Mouse (Mus musculus) heart, postnatal 4 days (tissue): Measurements from ENCODE around the gene Dnajb8. TPM values are rescaled to one million over a fixed set of nuclear protein-coding genes. Genes with fewer than 3 reads are reported as not detected.

ENCODE experiments used
- DNase-seq: peaks from one replicate; pipeline ENCODE4 v3.0.0; 2021
- total RNA-seq, 2 experiments: library from RNA; stranded (reverse); gene quantifications; 2 replicates each; pipeline ENCODE4 v1.2.3; 2021

The Dnajb8 gene
- total RNA-seq, 2 experiments from 2014 or later, result not detected

DNA sequence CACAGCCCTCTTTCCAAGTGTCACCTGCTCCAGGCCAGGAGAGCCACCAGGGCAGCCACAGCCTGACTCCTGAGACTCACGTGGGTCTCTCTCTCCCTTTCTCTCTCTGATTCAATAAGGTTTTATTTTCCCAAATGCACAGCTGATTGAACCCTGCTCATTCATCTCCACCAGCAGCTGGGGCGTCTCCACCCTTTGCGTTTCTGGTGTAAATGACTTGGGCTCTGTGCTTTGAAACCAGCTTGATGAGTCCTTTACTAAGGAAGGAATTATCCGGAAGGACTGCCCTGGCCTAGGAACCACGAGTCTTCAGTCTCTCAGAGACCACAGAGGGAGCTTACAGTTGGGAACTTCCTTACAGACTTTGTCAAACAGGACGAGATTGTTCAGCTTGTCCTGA, 10.2 kb downstream of the Dnajb8 start:
- DNase-seq, result no peak

DNA sequence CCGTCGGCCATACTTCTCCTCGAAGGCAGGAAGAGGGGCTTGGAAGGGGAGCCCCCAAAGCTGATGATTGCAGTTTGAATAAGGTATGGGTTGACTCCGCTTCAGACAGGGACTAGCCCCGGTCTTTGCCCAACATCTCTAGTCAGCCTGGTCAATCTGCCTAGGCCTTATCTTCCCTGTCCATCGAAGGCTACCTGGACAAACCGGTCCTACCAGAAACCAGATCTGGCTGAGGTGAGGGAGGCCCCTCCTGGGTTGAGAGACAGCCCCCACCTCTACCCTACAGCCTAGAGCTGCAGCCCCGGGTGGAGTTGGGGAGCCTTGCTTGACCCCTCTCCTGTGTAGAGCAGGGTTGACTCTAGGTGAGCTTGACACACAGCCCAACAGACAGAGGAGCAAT, 11.9 kb downstream of the Dnajb8 start:
- DNase-seq, result no peak

DNA sequence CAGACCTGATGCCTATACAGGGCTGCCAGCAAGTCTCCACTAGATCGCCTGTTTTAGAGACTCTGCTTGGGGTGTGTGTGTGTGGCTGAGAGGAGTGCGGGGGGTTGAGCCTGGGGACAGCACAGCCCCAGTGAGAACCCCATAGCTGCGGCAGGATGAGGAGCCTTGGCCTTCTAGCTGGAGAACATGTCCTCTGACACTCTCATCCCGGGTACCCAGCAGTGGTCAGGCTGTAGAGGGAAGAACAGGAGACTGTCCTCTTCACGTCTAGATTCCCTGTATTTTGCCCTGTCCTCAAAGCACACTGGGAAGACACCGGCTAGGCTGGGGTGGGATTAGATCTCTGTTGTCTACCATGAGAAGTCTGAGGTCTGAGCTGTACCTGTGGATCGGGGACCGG, 13.4 kb downstream of the Dnajb8 start:
- no peak for DNase-seq

DNA sequence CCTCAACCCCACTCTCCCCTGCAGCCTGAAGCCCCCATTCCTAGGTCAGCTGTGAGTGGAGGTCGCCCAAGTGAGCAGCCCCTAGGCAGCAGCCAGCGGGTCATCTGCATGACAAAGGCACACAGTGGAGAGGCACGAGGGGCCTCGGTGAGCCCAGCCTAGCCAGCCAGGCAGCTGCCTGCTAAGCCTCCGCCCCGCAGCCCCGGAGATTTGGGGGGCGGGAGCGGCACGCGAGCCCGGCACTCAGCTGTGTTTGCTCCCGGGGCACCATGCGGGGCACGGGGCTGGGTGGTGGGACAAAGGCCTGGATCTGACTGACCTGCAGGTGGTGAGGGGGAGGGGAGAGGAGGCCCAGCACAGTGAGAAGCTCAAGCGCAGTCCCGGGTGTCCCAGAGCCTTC, 13.9 kb downstream of the Dnajb8 start:
- DNase-seq, result no peak

DNA sequence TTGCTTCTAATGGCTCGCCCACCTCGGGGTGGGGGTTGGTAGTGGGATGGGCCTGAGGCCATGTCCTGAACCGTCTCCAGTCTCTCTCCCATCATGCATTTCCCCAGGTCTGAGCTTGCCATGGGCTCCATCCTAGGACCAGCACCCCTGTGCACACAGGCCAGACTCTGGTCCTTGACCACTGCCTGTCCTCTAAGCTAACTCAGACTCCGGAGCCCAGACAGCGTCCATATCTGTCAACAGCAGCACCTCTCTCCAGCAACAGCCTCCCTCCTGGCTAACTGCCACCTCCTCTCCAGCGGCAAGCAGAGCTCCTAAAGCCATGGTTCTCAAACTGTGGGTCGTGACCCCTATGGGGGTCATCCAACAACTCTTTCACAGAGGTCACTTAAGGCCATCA, 14.4 kb downstream of the Dnajb8 start:
- peak; percentile 59 for DNase-seq

DNA sequence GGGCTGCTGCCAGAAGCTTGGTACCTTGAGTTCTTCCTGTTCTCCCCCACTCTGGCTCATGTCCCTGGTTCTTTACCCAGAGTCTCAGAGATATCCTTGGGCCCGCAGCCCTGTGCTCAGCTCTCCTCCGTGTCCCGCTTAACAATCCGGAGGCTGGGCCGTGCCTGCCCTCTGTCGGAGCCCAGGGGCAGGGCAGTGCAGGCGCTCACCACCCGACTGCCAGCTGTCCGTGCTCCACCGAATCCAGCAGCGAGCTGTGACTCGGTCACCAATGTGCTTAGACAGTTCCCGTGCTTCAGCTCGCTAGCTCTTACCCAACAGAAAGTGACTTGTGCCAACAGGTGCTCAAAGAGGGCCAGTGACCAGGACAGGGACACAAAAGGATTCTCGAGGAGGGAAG, 20.5 kb downstream of the Dnajb8 start:
- DNase-seq, result peak; percentile 72

DNA sequence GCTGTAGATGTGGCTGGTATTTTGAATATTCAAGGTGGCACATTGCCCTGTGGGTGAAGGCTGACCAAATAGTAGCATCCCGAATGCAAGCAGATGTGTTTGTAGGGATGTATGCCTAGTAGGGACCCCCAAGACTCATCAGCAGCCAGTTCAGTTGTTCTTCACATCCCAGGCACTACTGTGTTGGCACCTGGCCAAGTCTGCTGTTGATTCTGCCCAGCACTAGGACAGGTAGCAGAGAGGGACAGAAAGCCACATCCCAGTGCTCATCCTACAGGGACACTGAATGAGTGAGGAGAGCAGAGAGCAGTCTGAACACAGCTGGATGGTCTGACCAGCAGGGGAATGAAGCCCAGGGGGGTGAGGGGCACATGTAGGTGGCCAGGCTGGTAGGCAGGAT, 27.2 kb downstream of the Dnajb8 start:
- no peak for DNase-seq

DNA sequence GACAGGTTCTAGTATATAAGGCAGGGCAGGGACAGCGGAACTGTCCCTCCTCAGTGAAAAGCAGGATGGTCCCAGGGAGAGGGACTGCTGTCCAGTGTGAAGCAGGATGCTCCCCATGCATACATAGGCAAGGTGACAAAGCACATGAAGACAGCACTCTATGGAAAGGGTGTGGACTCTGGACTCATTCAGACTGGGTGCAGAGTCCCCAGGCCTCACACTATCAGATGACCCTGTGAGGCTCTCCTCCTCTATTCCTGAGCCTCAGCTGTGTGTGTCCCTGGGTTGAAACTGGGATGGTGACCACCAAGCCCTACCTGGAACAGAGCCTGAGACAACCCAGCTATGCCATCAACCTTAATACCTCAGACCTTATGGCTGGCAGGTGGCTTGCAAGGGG, 29.3 kb downstream of the Dnajb8 start:
- no peak for DNase-seq

DNA sequence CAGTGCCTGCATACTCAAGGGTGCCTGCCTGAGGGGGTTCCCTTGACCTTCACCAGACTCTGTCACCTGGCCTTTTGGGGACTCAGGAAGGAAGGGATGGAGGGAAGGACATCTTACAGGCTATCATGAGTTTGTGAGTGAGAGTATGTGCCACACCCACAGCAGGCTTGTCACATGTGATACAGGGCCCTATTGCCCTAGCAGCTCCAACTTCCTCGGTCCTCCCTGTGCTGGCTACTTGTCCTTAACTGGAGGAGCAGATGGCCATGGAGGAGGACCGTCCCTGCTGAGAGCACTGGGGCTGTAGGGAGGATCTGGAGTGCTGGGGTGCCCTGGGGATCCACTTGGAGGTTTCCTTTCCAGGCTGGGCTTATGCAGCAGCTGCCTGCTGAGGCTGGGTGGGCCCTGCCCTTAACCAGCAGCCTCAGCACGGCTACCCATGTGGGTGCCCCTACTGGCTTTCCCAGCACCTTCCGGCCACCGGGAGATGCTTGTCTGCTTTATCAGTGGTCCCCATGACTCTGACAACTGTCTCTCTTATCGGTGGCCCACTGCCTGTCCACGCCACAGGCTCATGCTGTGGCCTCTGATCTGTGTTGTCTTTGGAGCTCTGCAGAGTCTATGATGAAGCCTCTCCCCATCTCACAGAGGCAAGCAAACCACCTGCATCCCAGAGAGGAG, 29.9 kb downstream of the Dnajb8 start:
- no peak for DNase-seq

DNA sequence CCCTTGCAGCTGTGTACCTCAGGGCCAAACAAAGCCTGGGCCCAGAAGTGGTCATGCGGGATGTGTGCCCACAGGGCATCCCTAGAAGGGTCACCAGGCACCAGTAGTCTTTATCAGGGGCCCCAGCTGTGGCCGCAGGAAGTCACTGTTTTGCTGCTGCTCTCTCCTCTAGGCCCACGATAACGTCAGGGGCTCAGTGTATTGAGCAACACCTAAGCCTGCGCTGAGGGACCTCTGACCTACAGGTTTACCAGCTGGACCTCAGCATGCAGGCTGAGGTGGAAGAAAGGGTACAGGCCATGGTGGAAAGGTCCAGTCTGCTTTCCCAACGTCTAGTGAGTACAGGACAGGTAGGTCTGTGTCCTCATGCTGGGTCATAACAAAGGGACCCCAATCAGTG, 32.0 kb downstream of the Dnajb8 start:
- DNase-seq, result no peak

DNA sequence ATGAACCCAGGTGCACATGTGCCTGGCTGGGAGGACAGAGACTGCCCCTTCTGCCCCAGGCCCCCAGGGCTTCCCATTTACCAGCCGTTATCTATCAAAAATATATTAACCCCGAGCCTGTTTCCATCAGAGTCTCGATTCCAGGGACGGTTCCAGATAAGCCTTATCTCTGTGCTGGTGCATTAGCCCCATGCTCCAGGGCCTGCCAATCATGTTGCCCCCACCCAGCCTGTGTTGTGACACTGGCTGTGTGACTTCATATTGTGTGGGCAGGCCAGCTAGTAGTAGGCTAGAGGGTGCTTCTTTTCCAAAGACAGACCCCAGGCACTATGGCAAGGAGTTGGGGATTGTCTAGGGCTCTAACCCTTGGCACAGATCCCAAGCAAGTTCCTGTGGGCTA, 33.4 kb downstream of the Dnajb8 start:
- DNase-seq, result no peak

DNA sequence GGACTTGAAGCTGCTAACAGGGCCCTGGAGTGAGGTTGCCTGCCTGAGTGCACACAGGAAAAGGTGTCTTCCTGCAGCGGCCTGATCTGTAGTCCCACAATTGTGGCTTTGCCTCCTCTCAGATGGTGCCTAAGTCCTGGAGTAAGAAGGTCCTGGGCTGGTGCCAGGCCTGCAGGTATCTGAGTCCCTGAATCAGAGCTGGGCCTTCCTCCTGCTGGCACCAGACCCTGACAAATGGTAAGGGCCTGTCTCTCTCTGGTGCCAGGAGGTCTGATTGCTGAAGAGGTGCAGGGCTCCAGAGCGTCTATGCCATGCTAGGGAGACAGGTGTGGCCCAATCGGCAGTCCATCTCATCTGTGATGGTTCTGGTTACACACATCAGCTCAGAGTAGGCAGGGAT, 37.6 kb downstream of the Dnajb8 start:
- no peak for DNase-seq

DNA sequence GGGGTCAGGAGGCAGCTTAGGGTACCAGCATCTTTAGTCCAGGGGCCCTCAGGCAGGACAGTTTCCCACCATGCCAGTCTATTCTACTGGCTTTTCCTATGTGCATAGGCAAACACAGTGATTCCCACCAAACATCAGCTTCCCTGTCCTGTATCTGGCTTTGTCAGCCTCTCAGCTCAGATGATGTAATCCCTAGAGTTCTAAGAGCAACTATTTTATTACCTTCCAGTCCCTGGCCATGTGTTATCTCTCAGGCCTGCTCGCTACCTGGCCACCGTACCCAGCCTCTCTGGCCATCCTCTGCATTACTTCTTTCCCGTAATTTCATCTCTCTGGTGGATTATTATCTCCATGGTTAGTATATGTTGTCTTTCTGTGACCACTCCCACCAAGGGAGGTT, 38.6 kb downstream of the Dnajb8 start:
- no peak for DNase-seq

DNA sequence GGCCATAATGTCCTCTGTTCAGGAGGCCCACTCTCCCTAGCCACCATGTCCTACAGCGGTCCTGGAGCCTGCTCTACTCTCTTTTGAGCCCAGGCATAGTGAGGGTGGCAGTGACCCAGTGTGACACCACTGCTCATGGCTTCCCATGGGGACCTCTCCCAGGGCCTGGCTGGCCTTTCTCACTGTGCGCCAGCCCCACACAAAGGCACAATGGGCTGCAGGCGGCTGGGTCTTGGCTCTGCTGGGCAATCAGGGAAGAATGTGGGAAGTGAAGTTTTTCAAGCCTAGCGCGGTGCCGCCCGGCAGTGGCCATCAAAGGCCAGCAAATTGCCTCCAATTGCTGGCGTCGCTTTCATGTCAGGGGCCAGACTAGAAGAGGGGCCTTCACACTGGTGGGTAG, 40.1 kb downstream of the Dnajb8 start:
- DNase-seq, result no peak

DNA sequence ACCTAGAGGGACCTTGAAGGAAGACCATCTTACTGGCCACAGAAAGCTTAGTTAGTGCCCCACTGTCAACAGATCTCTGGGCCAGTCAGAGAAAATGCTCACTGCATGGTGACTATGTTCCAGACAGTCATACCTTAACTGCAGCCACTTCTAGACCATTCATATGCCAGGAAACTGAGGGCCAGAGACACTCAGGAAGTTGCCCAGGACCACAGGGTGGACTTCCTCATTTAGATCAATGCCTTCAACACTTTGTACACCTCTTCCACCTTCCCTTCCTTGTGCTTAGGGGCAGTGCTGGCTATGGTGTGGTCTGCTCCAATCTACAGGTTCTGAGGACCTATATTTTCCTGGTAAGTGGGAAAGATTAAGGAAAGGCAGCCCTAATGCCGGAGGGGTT, 43.3 kb downstream of the Dnajb8 start:
- DNase-seq, result no peak

DNA sequence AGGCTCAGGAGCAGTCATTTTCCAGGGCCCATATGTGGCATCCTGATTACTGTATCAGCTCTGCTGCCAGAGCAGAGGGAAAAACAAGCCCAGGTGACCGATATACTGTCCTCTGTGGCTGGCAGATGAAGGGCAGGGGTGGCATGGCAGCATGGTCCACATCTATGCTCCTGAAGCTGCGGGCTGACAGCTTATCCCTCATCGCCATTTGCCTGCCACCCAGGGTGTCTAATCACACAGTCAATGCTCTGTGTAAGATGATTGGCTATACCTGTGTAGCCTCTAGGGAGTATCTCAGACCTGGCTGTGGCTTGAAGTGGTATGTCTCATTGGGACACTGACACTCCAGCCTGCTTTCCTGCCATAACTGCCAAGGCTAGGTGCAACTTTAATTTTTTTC, 44.0 kb downstream of the Dnajb8 start:
- DNase-seq, result no peak

DNA sequence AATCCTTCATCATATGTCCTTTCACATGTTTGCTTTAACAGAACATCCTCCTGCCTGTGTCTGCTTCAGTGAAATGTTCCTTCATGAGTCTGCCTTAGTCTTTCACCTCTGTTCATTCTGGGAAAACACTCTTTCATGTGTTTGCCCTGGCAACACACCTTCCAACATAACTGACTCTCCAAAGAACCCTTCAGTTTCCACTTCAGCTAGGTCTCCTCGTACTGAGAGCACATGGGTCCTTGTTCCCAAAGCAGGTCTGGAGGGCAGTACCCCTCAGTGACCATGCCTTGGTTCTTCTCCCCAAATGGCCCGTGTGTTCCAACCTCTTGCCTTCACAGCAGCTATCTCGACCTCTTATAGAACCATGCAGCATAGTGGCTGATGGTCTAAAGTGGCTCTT, 45.0 kb downstream of the Dnajb8 start:
- no peak for DNase-seq

DNA sequence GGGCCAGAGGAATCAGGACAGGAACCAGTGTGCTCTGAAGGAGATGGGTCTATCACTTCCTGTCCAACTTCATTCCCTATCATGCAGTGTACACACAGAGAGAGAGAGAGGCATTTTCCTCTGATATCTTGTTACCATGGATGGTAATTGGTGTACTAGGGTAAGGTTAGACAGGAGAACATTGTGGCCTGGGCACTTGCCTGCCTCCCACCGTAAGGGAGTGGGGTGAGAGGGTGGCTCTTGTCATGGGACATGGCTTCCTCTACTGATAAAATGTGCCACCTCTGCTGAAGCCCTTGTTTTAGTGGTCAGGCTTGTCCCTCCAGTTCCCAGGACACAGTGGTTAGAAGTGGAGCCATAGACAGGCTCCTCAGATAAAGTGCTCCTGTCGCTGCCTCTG, 45.9 kb downstream of the Dnajb8 start:
- DNase-seq, result no peak

DNA sequence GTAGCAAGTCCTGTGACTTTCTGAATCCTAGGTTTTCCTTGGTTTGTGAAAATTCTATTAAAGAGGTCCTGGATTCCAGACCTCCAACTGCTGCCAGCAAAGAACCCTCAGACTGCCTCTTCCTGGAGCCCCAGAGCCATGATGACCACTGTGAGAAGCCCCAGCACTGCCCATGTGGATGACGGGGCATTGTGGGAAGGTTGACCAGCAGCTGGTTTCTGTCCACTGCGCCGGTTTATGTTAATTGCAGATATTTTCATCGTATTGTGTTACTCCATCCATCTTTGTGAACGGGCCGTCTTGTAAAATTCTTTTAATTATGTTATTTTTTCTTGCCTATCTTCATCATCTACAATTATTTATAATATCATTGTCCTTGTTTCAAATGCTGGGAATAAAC, 52.6 kb downstream of the Dnajb8 start:
- no peak for DNase-seq

DNA sequence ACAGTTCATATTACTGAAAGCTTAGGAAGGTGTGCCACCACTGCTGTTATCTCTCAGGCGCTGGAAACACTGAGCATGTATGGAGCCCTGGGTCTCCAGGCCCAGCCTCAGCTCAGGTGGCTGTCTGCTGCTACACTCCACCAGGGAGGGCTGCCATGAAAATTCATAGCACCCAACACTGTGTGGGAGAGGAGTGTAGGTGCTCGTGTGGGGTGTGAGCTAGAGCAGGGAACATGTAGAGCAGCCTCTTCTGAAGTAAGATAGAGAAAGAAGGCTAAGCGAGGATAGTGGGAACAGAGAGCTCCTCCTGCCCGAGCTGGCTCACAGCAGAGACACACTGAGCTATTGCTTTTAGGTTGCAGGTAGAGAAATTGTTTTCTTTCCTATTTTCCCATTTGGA, 54.2 kb downstream of the Dnajb8 start:
- DNase-seq, result no peak

DNA sequence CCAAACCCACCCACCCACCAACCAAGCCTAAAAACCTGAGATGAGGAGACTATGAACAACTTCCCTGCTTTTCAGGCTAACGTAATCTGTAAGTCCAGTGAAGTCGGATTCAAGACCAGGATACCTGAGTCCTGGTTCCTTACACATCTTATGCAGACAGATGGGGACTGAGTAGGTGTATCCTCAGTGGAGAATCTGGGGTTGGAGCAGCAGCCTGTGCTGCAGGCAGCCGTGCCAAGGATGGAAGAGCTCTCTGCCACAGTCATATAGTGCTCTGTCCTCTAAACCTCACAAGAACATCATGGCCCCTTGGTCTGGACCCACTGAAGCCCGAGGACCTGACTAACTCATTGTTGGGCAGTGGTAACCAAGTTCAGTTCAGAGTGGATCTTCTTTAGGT, 55.2 kb downstream of the Dnajb8 start:
- DNase-seq, result no peak

DNA sequence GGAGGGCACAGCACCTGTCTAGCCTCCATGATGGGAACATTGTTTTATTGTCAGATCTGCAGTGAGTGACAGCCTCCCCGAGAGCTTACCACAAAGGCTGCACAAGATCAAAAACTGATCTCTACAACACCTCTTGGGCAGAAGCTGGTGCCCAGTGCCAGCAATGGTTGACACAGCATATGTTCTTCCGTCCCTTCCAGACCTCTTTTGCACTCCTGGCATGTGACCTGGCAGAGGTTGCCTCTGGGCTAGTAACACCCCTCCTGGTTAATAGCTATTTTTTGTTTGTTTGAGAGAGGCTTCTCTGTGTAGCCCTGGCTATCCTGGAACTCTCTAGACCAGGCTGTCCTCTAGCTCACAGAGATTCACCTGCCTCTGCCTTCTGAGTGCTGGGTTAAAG, 56.1 kb downstream of the Dnajb8 start:
- DNase-seq, result no peak

DNA sequence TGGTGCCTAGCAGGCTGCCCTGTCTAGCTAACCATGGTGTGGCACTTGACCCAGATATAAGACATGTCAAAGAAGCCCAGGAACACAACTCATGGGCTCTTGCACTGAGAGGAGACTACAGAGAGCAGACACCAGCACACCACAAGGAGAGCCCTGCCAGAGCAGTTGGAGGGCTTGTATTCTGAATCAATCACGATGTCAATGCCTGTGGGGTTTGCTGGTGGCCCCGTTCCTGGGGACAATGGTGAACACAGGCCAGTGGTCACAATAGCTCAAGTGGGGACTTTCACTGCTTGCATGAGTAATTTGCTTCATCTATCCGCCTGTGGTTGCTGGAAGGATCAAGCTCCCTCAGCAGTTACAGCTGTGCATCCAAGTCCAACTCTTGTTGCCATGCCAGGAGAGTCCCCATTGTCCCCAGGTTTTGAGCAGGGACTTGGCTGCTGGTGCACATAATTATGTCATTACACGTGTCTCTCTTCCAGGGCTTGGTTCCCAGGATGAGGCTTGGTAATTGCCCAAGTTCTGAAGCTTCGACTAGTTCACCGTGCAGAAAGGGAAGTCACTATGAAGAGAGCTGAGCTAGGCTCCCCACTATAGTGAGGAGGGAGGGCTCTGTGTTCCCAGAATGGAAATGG, 68.2 kb downstream of the Dnajb8 start:
- DNase-seq, result peak; percentile 65

DNA sequence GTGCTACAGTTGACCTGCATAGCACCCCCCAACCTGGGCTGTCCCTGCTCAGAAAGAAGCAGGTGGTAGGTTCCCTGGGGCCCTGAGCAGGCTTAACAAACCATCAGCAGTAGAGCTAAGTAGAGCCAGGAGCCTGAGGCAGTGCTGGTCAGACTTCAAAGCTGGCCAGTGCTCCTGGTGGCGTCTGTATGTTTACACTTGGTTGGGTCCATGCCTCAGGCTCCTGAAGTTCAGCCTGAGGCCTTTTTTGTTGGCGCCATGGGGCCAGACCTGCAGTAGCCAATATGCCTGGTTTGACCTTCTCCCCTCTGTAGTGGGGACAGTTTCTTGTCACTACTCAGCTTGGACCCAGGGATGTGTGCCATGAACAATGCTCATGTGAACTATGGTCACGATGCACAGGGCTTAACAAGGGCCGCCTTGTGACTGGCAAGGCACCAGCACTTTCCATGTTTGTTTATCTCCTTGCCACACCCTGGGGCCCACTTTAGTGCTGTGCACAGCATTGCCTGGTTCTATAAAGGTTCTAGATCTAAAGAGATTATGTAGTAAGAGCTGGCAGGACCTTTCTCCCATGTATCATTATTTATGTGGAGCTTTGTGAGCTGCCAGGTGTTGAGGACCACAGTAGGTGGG, 70.3 kb downstream of the Dnajb8 start:
- DNase-seq, result no peak
